Mouse (Mus musculus) left cerebral cortex, adult 18-20 months (tissue): ENCODE results near the gene Fam161a. TPM values are rescaled to one million over a fixed set of nuclear protein-coding genes. Genes with fewer than 3 reads are reported as not detected.
A peak's percentile ranks its signal among the peaks of the same experiment; 100 is the strongest.

Experiments used
- DNase-seq, 2 experiments: peaks; one replicate each; pipeline ENCODE4 v3.0.0; 2021 to 2022; ENCODE audit warnings: low spot score in 2 of 2, mixed read lengths in 1 of 2
- long read RNA-seq, 2 experiments: library from polyadenylated mRNA; stranded (forward); transcript quantifications; one replicate each; pipeline ENCODE4 v2.0.0; 2021
- total RNA-seq, 2 experiments: library from RNA; stranded (reverse); gene quantifications; 2 replicates each; pipeline ENCODE4 v1.2.3; 2021

Fam161a gene
- 1 to 10 TPM; 3.2 to 5.2 TPM for total RNA-seq
- long read RNA-seq, experiment 1, partial matches to known transcripts: 0 of 4 reads
- long read RNA-seq, experiment 1, other reads (novel, unspliced or antisense): 4 of 4 reads
- long read RNA-seq, experiment 2, partial matches to known transcripts: 1 of 5 reads
- long read RNA-seq, experiment 2, other reads (novel, unspliced or antisense): 3 of 5 reads

GRCm38 (mm10) chr11:23007481-23008180, at the start of gene Fam161a:
TSS of gene Fam161a (plus strand) at chr11:23007531.
- DNase-seq: peak; percentile 74 to 79

- DNase-seq: no peak
Observed at GRCm38 (mm10) chr11:22957791-22958374, 49.4 kb upstream of the Fam161a start.

GRCm38 (mm10) chr11:22962101-22962500, 45.2 kb upstream of the Fam161a start:
- no peak for DNase-seq

DNA sequence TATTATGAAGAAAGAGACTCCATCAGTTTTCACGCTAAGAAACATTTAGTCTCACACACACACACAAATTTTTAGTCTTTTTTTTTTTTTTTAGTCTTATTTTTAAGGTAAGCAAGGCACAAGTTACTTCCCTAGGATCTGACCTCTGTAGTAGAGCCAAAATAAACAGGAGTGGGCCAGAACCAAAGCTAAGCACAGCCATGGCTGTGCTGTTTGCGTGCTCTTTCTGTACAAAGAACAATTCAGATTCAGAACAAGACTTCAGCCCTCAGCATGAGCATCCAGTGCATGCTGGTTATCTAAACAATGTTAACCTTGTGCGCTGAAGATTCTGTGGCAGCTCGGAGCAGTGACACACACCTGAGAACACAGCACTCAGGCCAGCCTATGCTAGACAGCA, 42.9 kb upstream of the Fam161a start:
- DNase-seq: no peak

DNA sequence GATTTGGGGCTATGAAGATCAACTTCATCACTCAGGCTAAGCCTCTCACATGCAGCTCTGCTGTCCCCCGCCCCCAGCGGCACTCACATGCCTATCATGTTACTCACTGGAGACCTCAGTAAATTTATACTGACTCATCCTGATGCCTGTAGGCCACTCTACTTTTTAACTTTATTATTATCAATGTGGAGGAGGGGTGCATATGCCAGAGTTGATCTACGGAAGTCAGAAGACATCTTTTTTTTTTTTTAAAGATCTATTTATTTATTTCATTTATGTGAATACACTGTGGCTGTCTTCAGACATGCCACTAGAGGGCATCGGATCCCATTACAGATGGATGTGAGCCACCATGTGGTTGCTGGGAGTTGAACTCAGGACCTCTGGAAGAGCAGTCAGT, 41.8 kb upstream of the Fam161a start:
- no peak for DNase-seq

DNA sequence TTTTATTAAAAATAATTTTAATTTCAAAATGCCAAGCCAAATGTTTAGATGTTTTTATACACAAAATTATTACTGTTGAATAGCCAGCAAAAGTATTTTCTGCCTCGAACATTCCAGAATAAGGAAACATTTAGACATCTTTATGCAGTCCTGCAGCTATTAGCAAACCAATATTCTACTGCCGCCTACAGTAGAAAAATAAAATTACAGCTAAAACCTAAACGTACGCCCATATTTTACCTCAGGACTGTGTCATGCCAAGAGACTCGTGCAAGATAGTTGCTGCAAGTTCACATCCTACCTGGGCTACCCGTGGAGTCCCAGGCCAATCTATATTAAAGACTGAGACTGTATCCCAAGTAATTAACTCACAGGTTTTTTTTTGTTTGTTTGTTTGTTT, 37.8 kb upstream of the Fam161a start:
- DNase-seq: no peak

DNA sequence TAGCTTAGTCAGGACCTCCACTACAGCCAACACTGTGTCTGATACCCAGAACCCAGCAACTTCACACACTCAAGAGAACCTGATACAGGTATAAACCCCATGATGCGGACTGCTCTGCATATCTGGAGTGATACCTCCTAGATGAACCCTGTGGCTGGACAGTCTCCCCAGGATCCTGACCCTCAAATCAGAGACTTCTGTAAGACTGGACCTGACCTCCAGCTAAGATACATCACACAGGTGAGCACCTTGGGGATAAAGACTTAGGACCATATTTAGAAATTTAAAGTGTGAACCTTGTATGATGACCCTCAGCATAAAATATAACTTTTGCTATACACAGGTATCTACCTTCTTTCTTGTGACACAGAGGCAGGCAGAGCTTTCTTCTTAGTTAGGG, 36.8 kb upstream of the Fam161a start:
- DNase-seq: no peak

- peak; percentile 73 to 76 for DNase-seq
Observed at GRCm38 (mm10) chr11:22971835-22972709, 35.3 kb upstream of the Fam161a start, which contains the start of gene Zrsr1. TSS of gene Zrsr1 (plus strand) at chr11:22972005.

DNA sequence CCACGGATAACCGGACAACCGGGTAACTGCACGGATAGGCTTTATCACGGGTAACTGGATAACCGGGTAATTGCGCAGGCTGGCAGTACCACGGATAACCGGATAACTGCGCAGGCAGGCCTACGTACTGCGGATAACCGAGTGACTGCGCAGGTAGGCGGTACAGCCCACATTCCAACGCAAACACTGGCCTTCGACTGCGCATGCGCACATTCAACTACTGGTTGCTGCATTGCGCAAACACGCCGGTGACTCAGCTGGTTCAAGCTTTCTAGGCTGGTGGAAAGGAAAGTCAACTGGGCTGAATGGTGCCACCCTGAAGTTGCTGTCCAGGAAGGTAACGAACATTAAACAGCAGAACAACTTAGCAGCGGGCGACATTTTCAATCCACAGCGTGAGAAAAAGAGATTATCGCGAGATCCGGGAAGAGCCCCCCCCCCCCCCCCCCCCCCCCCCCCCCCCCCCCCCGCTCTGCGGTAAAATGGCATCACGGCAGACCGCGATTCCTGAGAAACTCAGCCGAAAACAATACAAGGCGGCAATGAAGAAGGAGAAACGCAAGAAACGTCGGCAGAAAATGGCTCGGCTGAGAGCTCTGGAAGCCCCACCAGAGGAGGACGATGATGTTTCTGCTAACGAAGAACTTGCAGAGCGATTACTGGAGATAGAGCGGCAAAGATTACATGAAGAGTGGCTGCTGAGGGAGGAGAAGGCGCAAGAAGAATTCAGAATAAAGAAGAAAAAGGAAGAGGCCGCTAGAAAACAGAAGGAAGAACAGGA, 34.4 kb upstream of the Fam161a start:
- peak; percentile 81 to 86 for DNase-seq

- peak in 1 of 2 experiments; percentile 23 for DNase-seq
Observed at GRCm38 (mm10) chr11:22973599-22973998, 33.7 kb upstream of the Fam161a start.

DNA sequence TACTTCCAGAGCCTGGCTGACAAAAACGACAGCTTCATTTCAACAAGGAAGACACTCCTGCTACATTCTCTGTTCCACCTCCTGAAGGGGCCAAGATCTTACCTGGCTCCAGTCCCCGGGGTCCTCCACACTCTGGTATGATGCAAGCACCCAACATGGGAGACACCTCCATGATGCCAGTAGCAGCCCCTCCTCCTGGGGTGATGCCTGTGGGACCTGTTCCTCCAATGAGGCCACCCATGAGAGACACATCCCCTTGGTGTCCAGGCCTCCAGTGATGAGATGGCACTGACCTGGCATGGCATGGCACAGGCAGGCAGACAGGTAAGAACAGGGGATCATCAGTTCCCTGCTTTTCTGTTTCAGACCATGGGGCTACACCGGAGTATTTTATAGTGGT, 29.1 kb upstream of the Fam161a start:
- no peak for DNase-seq

GRCm38 (mm10) chr11:22978711-22979110, 28.6 kb upstream of the Fam161a start:
- DNase-seq: no peak

- DNase-seq: no peak
Observed at GRCm38 (mm10) chr11:22979221-22979620, 28.1 kb upstream of the Fam161a start.

DNA sequence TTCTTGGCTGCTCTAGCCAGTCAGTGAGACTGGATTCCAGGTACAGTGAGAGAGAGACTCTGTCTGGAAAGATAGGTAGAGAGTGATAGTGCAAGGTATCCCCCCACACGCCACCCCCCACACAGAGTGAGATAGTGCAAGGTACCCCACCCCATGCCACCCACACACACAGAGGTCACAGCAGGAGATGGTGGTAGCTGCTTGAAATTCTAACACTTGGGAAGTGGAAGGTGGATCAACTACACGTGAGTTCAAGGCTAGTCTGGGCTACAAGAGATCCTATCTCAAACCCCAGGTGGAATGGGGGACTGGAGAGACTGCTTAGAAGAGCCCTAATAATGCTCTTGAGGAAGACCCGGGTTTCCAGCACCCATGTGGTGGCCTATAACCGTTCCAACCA, 26.3 kb upstream of the Fam161a start:
- DNase-seq: no peak

- no peak for DNase-seq
Observed at GRCm38 (mm10) chr11:22981543-22981950, 25.8 kb upstream of the Fam161a start.

DNA sequence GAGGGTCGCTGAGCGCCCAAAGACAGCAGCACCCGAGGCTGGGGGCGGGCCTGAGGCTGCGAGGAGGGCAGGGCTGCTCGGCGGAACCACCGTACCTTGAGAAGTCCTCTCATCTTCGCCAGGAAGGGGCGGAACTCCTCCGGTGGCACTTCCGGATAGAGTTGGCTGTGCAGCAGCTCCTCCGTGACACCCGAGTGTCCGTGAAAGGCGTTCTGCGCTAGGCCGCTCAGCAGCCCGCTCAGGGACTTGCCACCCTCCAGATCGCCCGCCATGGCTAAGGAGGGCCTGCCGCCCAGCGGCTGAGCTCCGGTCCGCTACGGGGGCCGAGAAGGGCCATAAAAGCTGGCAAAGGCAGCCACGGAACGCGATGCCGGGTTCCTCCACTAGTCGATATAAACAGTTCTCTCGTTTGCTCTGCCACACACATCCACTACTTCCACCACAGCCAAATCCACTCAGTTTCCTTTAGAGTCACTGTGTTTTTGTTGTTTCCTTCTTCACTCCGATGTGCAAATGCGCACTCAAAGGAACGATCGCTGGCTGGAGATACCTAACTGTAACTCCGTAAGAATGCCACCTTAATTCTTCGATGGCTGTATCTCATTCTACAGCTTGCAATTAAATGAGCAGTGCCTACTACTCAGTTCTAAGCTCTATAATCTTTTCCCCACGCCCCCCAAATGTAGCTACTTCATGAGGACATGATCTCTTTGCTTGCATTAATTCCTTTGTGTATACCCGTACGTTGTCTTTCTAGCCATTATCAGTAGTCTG, 25.2 kb upstream of the Fam161a start, which contains the start of the genes Gm28048 and Commd1:
Gene Gm28048, minus strand, starts transcription at position 107 of the 774 bp plus-strand sequence.
Gene Commd1, minus strand, starts transcription at position 399 of the 774 bp plus-strand sequence.
- peak; percentile 95 to 98 for DNase-seq

DNA sequence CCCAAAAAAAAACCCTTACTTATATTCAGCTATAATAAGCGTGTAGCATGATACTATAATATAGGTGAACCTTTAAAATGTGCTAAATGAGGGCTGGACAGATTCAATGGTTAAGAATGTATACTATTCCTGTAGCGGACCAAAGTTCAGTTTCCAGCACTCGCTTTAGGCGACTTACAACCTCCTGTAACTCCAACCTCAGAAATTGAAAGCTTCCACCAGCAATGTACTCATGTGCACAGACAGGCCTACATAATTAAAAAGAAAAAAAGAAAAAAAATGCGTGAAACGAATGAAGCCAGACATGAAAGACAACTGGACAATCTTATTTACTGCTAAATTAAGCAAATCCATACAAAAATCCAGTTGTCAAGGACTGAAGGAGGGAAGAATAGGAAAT, 24.5 kb upstream of the Fam161a start:
- DNase-seq: no peak

GRCm38 (mm10) chr11:22985510-22985909, 21.8 kb upstream of the Fam161a start:
- no peak for DNase-seq

GRCm38 (mm10) chr11:22987357-22987756, 20.0 kb upstream of the Fam161a start:
- DNase-seq: peak; percentile 25 to 42

DNA sequence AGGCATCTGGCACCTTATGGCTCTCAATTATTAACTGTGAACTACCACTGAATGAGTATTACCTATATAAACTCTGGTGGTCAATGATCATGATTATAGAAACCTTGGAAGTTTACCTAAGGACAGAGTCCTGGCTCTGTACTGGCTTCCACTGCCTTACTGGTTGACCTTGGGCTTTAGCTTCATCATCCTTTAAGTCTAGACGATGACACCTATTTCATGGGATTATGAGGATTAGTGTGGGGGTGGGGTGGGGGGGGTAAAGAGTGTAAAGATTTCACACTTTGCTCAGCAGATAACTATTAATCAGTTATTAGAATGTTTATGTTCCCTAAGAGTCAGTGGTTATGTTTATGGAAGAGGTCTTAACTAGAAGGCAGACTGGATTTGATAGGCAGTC, 17.5 kb upstream of the Fam161a start:
- no peak for DNase-seq
